ENCODE assay signal across 19 mouse cellular contexts in the genomic region with DNA sequence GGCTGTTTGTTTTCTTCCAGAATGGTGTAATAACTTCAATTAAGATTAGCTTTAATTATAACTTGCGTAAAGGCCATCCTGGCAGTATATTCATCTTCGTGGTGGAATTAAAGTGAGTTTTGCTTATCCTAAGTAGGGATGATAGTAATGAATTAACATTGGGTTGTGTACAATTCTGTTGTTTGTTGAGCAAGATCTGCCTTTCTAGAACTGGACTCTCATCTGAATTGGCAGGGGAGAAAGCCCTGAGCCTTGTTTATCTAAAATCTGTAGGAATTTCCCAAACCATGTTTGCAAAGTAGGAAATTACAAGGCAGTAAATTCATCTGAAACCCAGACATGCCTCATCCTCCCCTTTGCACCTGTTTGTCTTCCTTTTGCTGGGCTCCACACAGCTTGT.
"Had no signal": no experiment of that assay in that cellular context is flagged by ENCODE, and none has a peak within 500 bp of the region (broad histone marks: within the 10 kb centered on the region; RNA-seq: fewer than 3 reads in every experiment).

No protein-coding gene starts in this region.

- H3K9ac ChIP-seq: liver, embryonic 12.5 days; liver, embryonic 14.5 days; midbrain, embryonic 12.5 days; neural tube, embryonic 13.5 days; neural tube, embryonic 15.5 days had no signal

- H3K4me3 ChIP-seq: liver, embryonic 12.5 days; midbrain, embryonic 10.5 days; midbrain, embryonic 12.5 days; myocyte; neural tube, embryonic 13.5 days; neural tube, embryonic 15.5 days had no signal

- H3K9me3 ChIP-seq: liver, embryonic 12.5 days; midbrain, embryonic 10.5 days; midbrain, embryonic 12.5 days; neural tube, embryonic 13.5 days; neural tube, embryonic 15.5 days had no signal

- H3K27ac ChIP-seq: liver, embryonic 12.5 days; liver, embryonic 14.5 days; midbrain, embryonic 10.5 days; midbrain, embryonic 12.5 days; neural tube, embryonic 13.5 days; neural tube, embryonic 15.5 days had no signal

- H3K4me1 ChIP-seq: liver, embryonic 12.5 days; neural tube, embryonic 15.5 days had no signal

- H3K4me2 ChIP-seq: liver, embryonic 12.5 days; midbrain, embryonic 12.5 days; neural tube, embryonic 13.5 days; neural tube, embryonic 15.5 days had no signal

- ATAC-seq: liver, embryonic 12.5 days; midbrain, embryonic 16.5 days had no signal

- H3K27me3 ChIP-seq: liver, embryonic 12.5 days; midbrain, embryonic 12.5 days; neural tube, embryonic 13.5 days had no signal

- H3K36me3 ChIP-seq: liver, embryonic 12.5 days; midbrain, embryonic 10.5 days; midbrain, embryonic 12.5 days; neural tube, embryonic 13.5 days; neural tube, embryonic 15.5 days had no signal

- DNase-seq: lung, adult 18-20 months; lung, postnatal 4 days; midbrain, embryonic 14.5 days; retina, postnatal 1 day; right cerebral cortex, adult 18-20 months; right cerebral cortex, postnatal 25 days; right cerebral cortex, postnatal 4 days; spleen, adult 18-20 months; thymus, adult 18-20 months; thymus, postnatal 14 days; thymus, postnatal 36 days had no signal
